In the genomic region with DNA sequence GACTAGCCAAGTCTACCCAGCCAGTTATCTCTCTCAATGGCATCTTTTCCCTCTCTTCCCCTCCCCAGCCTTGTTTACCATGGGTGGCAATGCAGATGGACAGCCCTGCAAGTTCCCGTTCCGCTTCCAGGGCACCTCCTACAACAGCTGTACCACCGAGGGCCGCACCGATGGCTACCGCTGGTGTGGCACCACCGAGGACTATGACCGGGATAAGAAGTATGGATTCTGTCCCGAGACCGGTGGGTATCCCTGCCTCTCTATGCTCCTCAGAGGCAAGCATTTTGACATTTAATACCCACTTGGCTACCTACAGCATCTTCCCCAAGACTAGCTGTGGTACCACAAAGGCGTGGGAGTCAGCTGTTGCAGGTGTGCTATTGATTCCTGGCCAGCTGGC, we compare ENCODE assay signal across 18 mouse cellular contexts. TPM values are rescaled to one million over a fixed set of nuclear protein-coding genes. Genes with fewer than 3 reads are reported as not detected.
DNase-seq lines count a peak whose midpoint lies in the region; TF ChIP-seq lines count a peak whose summit lies in the region.
"Had no signal": no experiment of that assay in that cellular context is flagged by ENCODE, and none has a peak within 500 bp of the region (broad histone marks: within the 10 kb centered on the region; RNA-seq: fewer than 3 reads in every experiment).

No protein-coding gene starts in this region.

- no peak for TF ChIP-seq EP300 in heart, adult 2 months (IDR thresholded peaks at IDR 0.05; ENCODE audit: insufficient read depth, low read depth, low read length)

- H3K9ac ChIP-seq in heart, adult 2 months (ENCODE audit: low read depth, low read length), result no peak overlapping the region

- no peak overlapping the region for H3K4me3 ChIP-seq in heart, adult 2 months

- peaks cover 7% of the 10 kb centered on the region for H3K4me1 ChIP-seq in heart, adult 2 months (ENCODE audit: control insufficient read depth, insufficient read depth, low read length)

- H3K36me3 ChIP-seq in heart, adult 2 months (ENCODE audit: control insufficient read depth, insufficient read depth, low read length), result no peaks in the 10 kb centered on the region
- H3K36me3 ChIP-seq: G1E had no signal

- WGBS in heart, adult 2 months, result 91% methylated on average over 11 of the region's 11 CpGs

- no peak for TF ChIP-seq CTCF in heart, adult 2 months (IDR thresholded peaks at IDR 0.05)

- H3K27ac ChIP-seq in heart, adult 2 months, result no peak overlapping the region

- no peak for TF ChIP-seq POLR2A in heart, adult 2 months (IDR thresholded peaks at IDR 0.05; ENCODE audit: insufficient read depth, low read depth, low read length)

- no peaks in the 10 kb centered on the region for H3K27me3 ChIP-seq in heart, adult 2 months (ENCODE audit: control insufficient read depth, insufficient read depth, low read length)
- H3K27me3 ChIP-seq: CH12.LX, Patski had no signal

- intact Hi-C loops in heart, adult 2 months (cut with DNase I), result no loop called here

- no peaks in the 10 kb centered on the region for H3K79me2 ChIP-seq in heart, adult 2 months (replicated peaks; ENCODE audit: control insufficient read depth, insufficient read depth, low read length)

- DNase-seq in heart, adult 11 months, result peak; percentile 90
- DNase-seq in heart, adult 2 months, result no peak
- DNase-seq: adrenal gland, adult 2 months; adrenal gland, adult 8-10 months; adrenal gland, postnatal 10 days; adrenal gland, postnatal 14 days; adrenal gland, postnatal 25 days; adrenal gland, postnatal 36 days; B cell, adult 2 months; cerebellum, adult 11 months; cerebellum, adult 11-12 months; cerebellum, adult 18-20 months; cerebellum, adult 2 months had no signal

RNA-seq across cellular contexts. Expression of a gene that starts 8.8 kb away (rescaled TPM):
- 10 to 100 TPM; 53.9 to 70.9 TPM for total RNA-seq in heart, adult 2 months (2021)
- polyA plus RNA-seq in heart, adult 2 months (2012; rRNA removed), result 67.4 and 113 TPM in 2 replicates
- total RNA-seq: CH12.LX, MEL had no signal
- polyA plus RNA-seq: CD4-positive, CD25-positive, alpha-beta regulatory T cell, adult 4 months; G1E had no signal

RNA-seq across cellular contexts. Expression of a gene that starts 19.2 kb away (rescaled TPM):
- total RNA-seq in heart, adult 2 months (2021), result 1 to 10 TPM in 1 of 2 experiments, under 1 TPM in 1; 0.89 to 1.4 TPM
- 0.72 and 1.1 TPM in 2 replicates for polyA plus RNA-seq in heart, adult 2 months (2012; rRNA removed)
- total RNA-seq: CH12.LX had no signal
- polyA plus RNA-seq: G1E had no signal
